ENCODE assay signal across 17 mouse cellular contexts in genomic region chr13:28859829-28860427, GRCm38 (mm10).
DNase-seq lines count a peak whose midpoint lies in the region; ATAC-seq lines count a peak whose summit lies in the region.
"Had no signal": no experiment of that assay in that cellular context is flagged by ENCODE, and none has a peak within 500 bp of the region (broad histone marks: within the 10 kb centered on the region; RNA-seq: fewer than 3 reads in every experiment).

No protein-coding gene starts in this region.

- H3K9me3 ChIP-seq in hindbrain, embryonic 15.5 days = no peaks in the 10 kb centered on the region
- H3K9me3 ChIP-seq in hindbrain, embryonic 10.5 days = peaks cover 8% of the 10 kb centered on the region; the same call in 1 of the 2 replicates
- H3K9me3 ChIP-seq in forebrain, embryonic 13.5 days (replicated peaks) = 0 out of 2 replicates have a peak, but pooled peaks cover 3% of the 10 kb centered on the region
- no peaks in the 10 kb centered on the region for H3K9me3 ChIP-seq in neural tube, embryonic 12.5 days
- H3K9me3 ChIP-seq in kidney, embryonic 16.5 days (ENCODE audit: low read length) = peaks cover 5% of the 10 kb centered on the region; the same call in 1 of the 2 replicates
- H3K9me3 ChIP-seq: liver, embryonic 15.5 days; stomach, embryonic 15.5 days had no signal

- no peak overlapping the region for H3K4me3 ChIP-seq in hindbrain, embryonic 15.5 days
- no peak overlapping the region for H3K4me3 ChIP-seq in hindbrain, embryonic 10.5 days
- H3K4me3 ChIP-seq in forebrain, embryonic 13.5 days = no peak overlapping the region
- H3K4me3 ChIP-seq in neural tube, embryonic 12.5 days = no peak overlapping the region
- no peak overlapping the region for H3K4me3 ChIP-seq in kidney, embryonic 16.5 days (ENCODE audit: low read length)
- H3K4me3 ChIP-seq: erythroblast, embryonic 14.5 days; layer of hippocampus, adult 2 months; liver, embryonic 15.5 days; stomach, embryonic 15.5 days had no signal

- H3K4me2 ChIP-seq in hindbrain, embryonic 15.5 days = peak overlapping the region; percentile 9; the same call in 1 of the 2 replicates
- H3K4me2 ChIP-seq in forebrain, embryonic 13.5 days = peak overlapping the region; percentile 25
- H3K4me2 ChIP-seq in neural tube, embryonic 12.5 days (replicated peaks) = peak overlapping the region; percentile 12; the same call in 1 of the 2 replicates
- no peak overlapping the region for H3K4me2 ChIP-seq in kidney, embryonic 16.5 days (replicated peaks; ENCODE audit: low read depth, low read length)
- H3K4me2 ChIP-seq: heart, embryonic 11.5 days; liver, embryonic 15.5 days; stomach, embryonic 15.5 days had no signal

- ATAC-seq in hindbrain, embryonic 15.5 days (ENCODE audit: low FRiP score, low read depth) = peak; percentile 55; the same call in 1 of the 2 replicates
- ATAC-seq in forebrain, embryonic 13.5 days = peak; percentile 72
- ATAC-seq in neural tube, embryonic 12.5 days (ENCODE audit: low FRiP score, low read depth) = peak; percentile 67; the same call in 1 of the 2 replicates
- ATAC-seq in kidney, embryonic 16.5 days (ENCODE audit: low FRiP score, low TSS enrichment) = no peak
- ATAC-seq: activated CD4-positive, CD25-positive, alpha-beta regulatory T cell, adult 4 months had no signal

- no peak for DNase-seq in hindbrain, embryonic 10.5 days (ENCODE audit: low spot score)
- peak; percentile 55 for DNase-seq in embryo, embryonic 10.5 days (ENCODE audit: low spot score)
- no peak for DNase-seq in left cerebral cortex, adult 8-10 months (ENCODE audit: low spot score in 2 of 2)
- no peak for DNase-seq in cerebellum, postnatal 36 days
- DNase-seq: cerebellum, adult 11 months; lung, postnatal 4 days; thymus, postnatal 14 days had no signal

- no peaks in the 10 kb centered on the region for H3K36me3 ChIP-seq in hindbrain, embryonic 15.5 days
- H3K36me3 ChIP-seq in hindbrain, embryonic 10.5 days = peaks cover 42% of the 10 kb centered on the region
- H3K36me3 ChIP-seq in forebrain, embryonic 13.5 days (ENCODE audit: poor library complexity, severe bottlenecking) = peaks cover 28% of the 10 kb centered on the region
- peaks cover 17% of the 10 kb centered on the region for H3K36me3 ChIP-seq in neural tube, embryonic 12.5 days
- 0 out of 2 replicates have a peak, but pooled peaks cover 4% of the 10 kb centered on the region for H3K36me3 ChIP-seq in kidney, embryonic 16.5 days (ENCODE audit: insufficient read depth, low read length)
- H3K36me3 ChIP-seq: liver, embryonic 15.5 days; stomach, embryonic 15.5 days had no signal

- 33% methylated on average over 11 of the region's 11 CpGs for WGBS in hindbrain, embryonic 15.5 days
- 60% methylated on average over 11 of the region's 11 CpGs for WGBS in hindbrain, embryonic 10.5 days
- 21% methylated on average over 11 of the region's 11 CpGs for WGBS in forebrain, embryonic 13.5 days
- WGBS in neural tube, embryonic 12.5 days = 33% methylated on average over 11 of the region's 11 CpGs
- 61% methylated on average over 11 of the region's 11 CpGs for WGBS in kidney, embryonic 16.5 days

- peak overlapping the region; percentile 30; the same call in 1 of the 2 replicates for H3K27ac ChIP-seq in hindbrain, embryonic 15.5 days (replicated peaks)
- no peak overlapping the region for H3K27ac ChIP-seq in hindbrain, embryonic 10.5 days
- peak overlapping the region; percentile 41 for H3K27ac ChIP-seq in forebrain, embryonic 13.5 days
- no peak overlapping the region for H3K27ac ChIP-seq in neural tube, embryonic 12.5 days
- no peak overlapping the region for H3K27ac ChIP-seq in kidney, embryonic 16.5 days (ENCODE audit: low read length)
- H3K27ac ChIP-seq: layer of hippocampus, adult 2 months; liver, embryonic 15.5 days; stomach, embryonic 15.5 days had no signal

- peaks cover 15% of the 10 kb centered on the region for H3K4me1 ChIP-seq in hindbrain, embryonic 15.5 days (replicated peaks)
- peaks cover 14% of the 10 kb centered on the region for H3K4me1 ChIP-seq in hindbrain, embryonic 10.5 days (replicated peaks)
- H3K4me1 ChIP-seq in forebrain, embryonic 13.5 days = peaks cover 40% of the 10 kb centered on the region
- H3K4me1 ChIP-seq in neural tube, embryonic 12.5 days = peaks cover 22% of the 10 kb centered on the region
- no peaks in the 10 kb centered on the region for H3K4me1 ChIP-seq in kidney, embryonic 16.5 days (ENCODE audit: insufficient read depth, low read length)
- H3K4me1 ChIP-seq: liver, embryonic 15.5 days; stomach, embryonic 15.5 days had no signal

- no peaks in the 10 kb centered on the region for H3K27me3 ChIP-seq in hindbrain, embryonic 15.5 days
- H3K27me3 ChIP-seq in hindbrain, embryonic 10.5 days (ENCODE audit: insufficient read depth, poor library complexity, severe bottlenecking) = no peaks in the 10 kb centered on the region
- H3K27me3 ChIP-seq in forebrain, embryonic 13.5 days = no peaks in the 10 kb centered on the region
- no peaks in the 10 kb centered on the region for H3K27me3 ChIP-seq in neural tube, embryonic 12.5 days (replicated peaks)
- H3K27me3 ChIP-seq in kidney, embryonic 16.5 days (ENCODE audit: insufficient read depth, low read length) = no peaks in the 10 kb centered on the region
- H3K27me3 ChIP-seq: liver, embryonic 15.5 days; stomach, embryonic 15.5 days had no signal

- no peak overlapping the region for H3K9ac ChIP-seq in hindbrain, embryonic 15.5 days
- H3K9ac ChIP-seq in forebrain, embryonic 13.5 days = no peak overlapping the region
- H3K9ac ChIP-seq in neural tube, embryonic 12.5 days = no peak overlapping the region
- no peak overlapping the region for H3K9ac ChIP-seq in kidney, embryonic 16.5 days (replicated peaks; ENCODE audit: low read length)
- H3K9ac ChIP-seq: liver, embryonic 15.5 days; stomach, embryonic 15.5 days had no signal

Comparison
In these comparisons a context has a peak if more than half of its experiments do, and no peak if none do; other contexts are left out.
1. H3K27ac ChIP-seq: peak in hindbrain, embryonic 15.5 days (single experiment) and forebrain, embryonic 13.5 days (single experiment); none in hindbrain, embryonic 10.5 days (single experiment), neural tube, embryonic 12.5 days (single experiment) and kidney, embryonic 16.5 days (single experiment).